Mouse (Mus musculus) erythroblast, embryonic 14.5 days (primary cell): ENCODE results near the gene Pou2f1.

Experiments
- GATA1 ChIP-seq: IDR thresholded peaks from 2 replicates; pipeline ENCODE4 v1.6.1; 2012; ENCODE audit warnings: low read length, inconsistent platforms, mixed read lengths
- TAL1 ChIP-seq: IDR thresholded peaks from 3 replicates; pipeline ENCODE4 v1.6.1; 2012; ENCODE audit warnings: low read length, inconsistent platforms, mixed read lengths

DNA sequence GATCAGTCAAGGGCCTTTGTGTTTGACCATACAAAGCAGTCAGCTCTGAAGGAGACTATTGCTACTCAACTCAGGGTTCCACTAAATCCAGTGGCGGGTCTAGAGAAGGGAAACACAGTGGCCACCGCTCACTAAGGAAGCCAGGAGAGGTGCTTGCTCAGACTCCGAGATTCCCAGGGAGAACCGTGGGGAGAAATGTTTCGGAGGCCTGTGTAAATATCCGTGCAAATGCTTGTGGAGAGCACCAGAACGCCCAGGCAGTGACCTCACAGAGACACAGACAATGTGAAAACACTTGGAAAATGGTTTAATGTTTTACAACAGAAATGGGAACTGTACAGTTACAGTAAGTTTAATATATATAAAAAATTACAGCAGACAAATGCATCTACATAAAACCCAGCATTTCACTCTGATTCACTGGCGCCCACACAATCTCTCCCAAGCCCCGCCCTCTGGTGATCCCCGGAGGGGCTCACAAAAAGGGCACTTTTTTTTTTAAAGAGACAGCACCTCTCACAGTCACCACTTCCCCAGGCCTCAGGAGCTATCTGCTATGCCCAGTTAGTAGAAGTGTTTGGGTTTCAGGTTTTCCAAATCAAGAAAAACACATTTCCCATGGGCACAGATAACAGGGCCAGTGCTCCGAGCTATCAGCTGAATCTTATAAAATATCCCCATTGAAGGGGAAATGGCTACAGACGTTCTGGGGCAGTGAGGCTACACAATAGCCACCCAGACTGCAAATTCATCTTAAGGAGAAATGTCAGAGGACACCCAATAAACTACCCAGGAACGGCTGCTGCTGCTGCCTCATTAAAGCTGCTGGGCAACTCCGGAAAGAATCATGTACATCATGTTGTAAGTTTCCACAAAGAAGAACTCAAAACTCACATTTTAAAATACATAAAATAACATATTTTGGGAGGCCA, 137.3 kb downstream of the Pou2f1 start:
- TF ChIP-seq TAL1, result no peak
- TF ChIP-seq GATA1, result no peak
